Mouse (Mus musculus): ENCODE data around the gene Phf24. TPM values are rescaled to one million over a fixed set of nuclear protein-coding genes. Genes with fewer than 3 reads are reported as not detected.

The Phf24 gene
- total and polyA plus RNA-seq, 3 experiments: 0.31 to 0.92 TPM; not detected in 1

DNA sequence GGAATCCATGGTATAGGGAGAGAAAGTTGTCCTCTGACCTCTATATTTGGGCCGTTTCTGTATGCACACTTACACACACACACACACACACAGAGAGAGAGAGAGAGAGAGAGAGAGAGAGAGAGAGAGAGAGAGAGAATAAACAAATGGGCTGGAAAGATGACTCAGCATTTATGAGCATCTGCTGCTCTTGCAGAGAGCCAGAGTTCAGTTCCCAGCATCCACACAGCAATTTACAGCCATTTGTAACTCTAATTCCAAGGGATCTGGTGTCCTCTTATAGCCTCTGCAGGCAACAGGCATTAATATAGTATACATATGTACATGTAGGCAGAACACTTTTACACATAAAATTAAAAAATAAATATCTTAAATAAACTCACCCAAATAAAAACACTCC lies 12.5 kb upstream of the Phf24 start:
- Histone ChIP-seq H3K27me3 (ENCODE audit: control insufficient read depth in 1 of 2, insufficient read depth in 2 of 2, low read length in 2 of 2) (peaks cover 2 to 4% of the 10 kb centered on the region in 2 experiments; a peak in 3 of 4 replicates), H3K79me2 (ENCODE audit: control insufficient read depth, insufficient read depth, low read length, poor library complexity) (no peaks in the 10 kb centered on the region), H3K27ac (ENCODE audit: control insufficient read depth, low read depth, low read length) (no peak overlapping the region), H3K4me3 (ENCODE audit: control insufficient read depth in 1 of 2, insufficient read depth in 1 of 2, low read depth in 2 of 2, low read length in 2 of 2) (no peak overlapping the region), H3K9ac (ENCODE audit: control insufficient read depth, low read depth, low read length, poor library complexity, severe bottlenecking) (no peak overlapping the region), H3K4me1 (ENCODE audit: control insufficient read depth in 1 of 2, insufficient read depth in 2 of 2, low read length in 2 of 2) (no peaks in the 10 kb centered on the region), H3K9me3 (replicated peaks; ENCODE audit: insufficient read depth, low read length) (no peaks in the 10 kb centered on the region), H3K36me3 (ENCODE audit: control insufficient read depth in 1 of 2, insufficient read depth in 2 of 2, low read length in 2 of 2) (no peaks in the 10 kb centered on the region)
- DNase-seq (ENCODE audit: low read depth, low spot score): no peak
- TF ChIP-seq ZKSCAN1 (IDR thresholded peaks at IDR 0.05; ENCODE audit: low read depth, low read length): no peak
- no peak for TF ChIP-seq ZC3H11A (IDR thresholded peaks at IDR 0.05; ENCODE audit: low read depth, low read length)
- TF ChIP-seq EP300 (IDR thresholded peaks at IDR 0.05; ENCODE audit: low read depth in 1 of 2, low read length in 2 of 2): no peak
- TF ChIP-seq E2F4 (IDR thresholded peaks at IDR 0.05; ENCODE audit: borderline replicate concordance, low read depth, low read length): no peak
- no peak for TF ChIP-seq SIN3A (IDR thresholded peaks at IDR 0.05; ENCODE audit: low read length)
- no peak for TF ChIP-seq SMC3 (IDR thresholded peaks at IDR 0.05; ENCODE audit: low read depth, low read length)
- no peak for TF ChIP-seq KAT2A (conservative IDR thresholded peaks at IDR 0.05; ENCODE audit: low read depth, low read length)
- TF ChIP-seq NELFE (IDR thresholded peaks at IDR 0.05; ENCODE audit: low read depth, low read length): no peak
- TF ChIP-seq HCFC1 (IDR thresholded peaks at IDR 0.05; ENCODE audit: low read depth, low read length): no peak
- TF ChIP-seq GATA1 (IDR thresholded peaks at IDR 0.05; ENCODE audit: low read depth, low read length): no peak
- TF ChIP-seq TAL1 (IDR thresholded peaks at IDR 0.05; ENCODE audit: low read length): no peak
- TF ChIP-seq TBP (IDR thresholded peaks at IDR 0.05; ENCODE audit: low read depth, low read length): no peak
- TF ChIP-seq BHLHE40 (IDR thresholded peaks at IDR 0.05; ENCODE audit: borderline replicate concordance, low read depth, low read length): no peak
- no peak for TF ChIP-seq MAFK (IDR thresholded peaks at IDR 0.05; ENCODE audit: borderline replicate concordance, low read depth, low read length)
- no peak for TF ChIP-seq POLR2AphosphoS2 (IDR thresholded peaks at IDR 0.05; ENCODE audit: low read length)
- no peak for TF ChIP-seq ZNF384 (IDR thresholded peaks at IDR 0.05; ENCODE audit: low read depth, low read length)
- TF ChIP-seq RAD21 (IDR thresholded peaks at IDR 0.05; ENCODE audit: low read depth, low read length): no peak
- TF ChIP-seq ZMIZ1 (IDR thresholded peaks at IDR 0.05; ENCODE audit: low read depth, low read length): no peak
- no peak for TF ChIP-seq USF2 (IDR thresholded peaks at IDR 0.05; ENCODE audit: borderline replicate concordance in 1 of 2, insufficient read depth in 1 of 2, low read depth in 1 of 2, low read length in 2 of 2)

DNA sequence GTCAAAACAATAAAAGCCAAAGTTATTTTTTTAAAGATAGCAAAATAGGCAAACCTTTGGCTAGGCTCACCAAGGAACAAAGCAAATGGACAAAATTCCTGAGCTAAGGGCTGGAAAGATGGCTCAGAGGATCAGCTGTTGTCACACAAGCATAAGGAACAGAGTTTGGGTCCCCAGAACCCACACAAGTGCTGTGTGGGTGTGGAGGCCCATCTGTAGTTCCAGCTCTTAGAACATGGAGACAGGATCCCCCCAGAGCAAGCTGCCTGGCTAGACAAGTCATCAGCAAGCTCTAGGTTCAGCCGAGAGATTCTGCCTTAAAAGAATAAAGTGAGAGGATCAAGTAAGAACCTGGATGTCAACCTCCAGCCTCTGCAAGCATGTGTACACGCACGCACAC lies 11.9 kb upstream of the Phf24 start:
- H3K9me3 ChIP-seq (replicated peaks; ENCODE audit: insufficient read depth, low read length): no peaks in the 10 kb centered on the region
- H3K36me3 ChIP-seq (ENCODE audit: control insufficient read depth in 1 of 2, insufficient read depth in 2 of 2, low read length in 2 of 2): no peaks in the 10 kb centered on the region
- no peaks in the 10 kb centered on the region for H3K79me2 ChIP-seq (ENCODE audit: control insufficient read depth, insufficient read depth, low read length, poor library complexity)
- no peak for TF ChIP-seq TCF12 (IDR thresholded peaks at IDR 0.05; ENCODE audit: low read depth, low read length)
- TF ChIP-seq SIN3A (IDR thresholded peaks at IDR 0.05; ENCODE audit: low read length): no peak
- no peak for TF ChIP-seq CHD2 (IDR thresholded peaks at IDR 0.05; ENCODE audit: low read length)
- TF ChIP-seq POLR2A (IDR thresholded peaks at IDR 0.05; ENCODE audit: control insufficient read depth in 1 of 2, insufficient read depth in 1 of 2, low read depth in 1 of 2, low read length in 2 of 2, poor library complexity in 1 of 2): no peak
- TF ChIP-seq CHD1 (IDR thresholded peaks at IDR 0.05; ENCODE audit: low read depth, low read length): no peak
- TF ChIP-seq UBTF (IDR thresholded peaks at IDR 0.05; ENCODE audit: borderline replicate concordance, insufficient read depth, low read depth, low read length): no peak
- TF ChIP-seq TBP (IDR thresholded peaks at IDR 0.05; ENCODE audit: low read depth, low read length): no peak
- TF ChIP-seq MEF2A (IDR thresholded peaks at IDR 0.05; ENCODE audit: extremely low read depth, insufficient replicate concordance, low read depth, low read length, poor library complexity, severe bottlenecking): no peak
- TF ChIP-seq MAZ (IDR thresholded peaks at IDR 0.05; ENCODE audit: low read depth, low read length): no peak
- TF ChIP-seq NELFE (IDR thresholded peaks at IDR 0.05; ENCODE audit: low read depth, low read length): no peak
- TF ChIP-seq USF2 (IDR thresholded peaks at IDR 0.05; ENCODE audit: borderline replicate concordance in 1 of 2, insufficient read depth in 1 of 2, low read depth in 1 of 2, low read length in 2 of 2): no peak
- TF ChIP-seq MYC (IDR thresholded peaks at IDR 0.05; ENCODE audit: low read depth, low read length): no peak
- TF ChIP-seq ELF1 (IDR thresholded peaks at IDR 0.05; ENCODE audit: low read depth, low read length): no peak
- TF ChIP-seq USF1 (IDR thresholded peaks at IDR 0.05; ENCODE audit: low read depth, low read length): no peak
- TF ChIP-seq JUND (IDR thresholded peaks at IDR 0.05; ENCODE audit: low read depth, low read length): no peak
- no peak for TF ChIP-seq GABPA (IDR thresholded peaks at IDR 0.05; ENCODE audit: low read depth, low read length)
- TF ChIP-seq MAX (IDR thresholded peaks at IDR 0.05; ENCODE audit: low read length): no peak
- H3K4me3 ChIP-seq (ENCODE audit: control insufficient read depth in 1 of 2, insufficient read depth in 1 of 2, low read depth in 2 of 2, low read length in 2 of 2): no peak overlapping the region
- H3K27me3 ChIP-seq (ENCODE audit: control insufficient read depth in 1 of 2, insufficient read depth in 2 of 2, low read length in 2 of 2): peaks cover 2 to 3% of the 10 kb centered on the region in 2 experiments; a peak in 3 of 4 replicates
- H3K27ac ChIP-seq (ENCODE audit: control insufficient read depth, low read depth, low read length): no peak overlapping the region
- H3K4me1 ChIP-seq (ENCODE audit: control insufficient read depth in 1 of 2, insufficient read depth in 2 of 2, low read length in 2 of 2): no peaks in the 10 kb centered on the region
- H3K9ac ChIP-seq (ENCODE audit: control insufficient read depth, low read depth, low read length, poor library complexity, severe bottlenecking): no peak overlapping the region
- DNase-seq (ENCODE audit: low read depth, low spot score): no peak

Data from MEL (cell line).